Mouse (Mus musculus): Measurements from ENCODE around the gene Mettl21a. TPM values are rescaled to one million over a fixed set of nuclear protein-coding genes. Genes with fewer than 3 reads are reported as not detected.

Mettl21a gene
- total and polyA plus RNA-seq, 3 experiments: 7.4 to 8.5 TPM; not detected in 1

DNA sequence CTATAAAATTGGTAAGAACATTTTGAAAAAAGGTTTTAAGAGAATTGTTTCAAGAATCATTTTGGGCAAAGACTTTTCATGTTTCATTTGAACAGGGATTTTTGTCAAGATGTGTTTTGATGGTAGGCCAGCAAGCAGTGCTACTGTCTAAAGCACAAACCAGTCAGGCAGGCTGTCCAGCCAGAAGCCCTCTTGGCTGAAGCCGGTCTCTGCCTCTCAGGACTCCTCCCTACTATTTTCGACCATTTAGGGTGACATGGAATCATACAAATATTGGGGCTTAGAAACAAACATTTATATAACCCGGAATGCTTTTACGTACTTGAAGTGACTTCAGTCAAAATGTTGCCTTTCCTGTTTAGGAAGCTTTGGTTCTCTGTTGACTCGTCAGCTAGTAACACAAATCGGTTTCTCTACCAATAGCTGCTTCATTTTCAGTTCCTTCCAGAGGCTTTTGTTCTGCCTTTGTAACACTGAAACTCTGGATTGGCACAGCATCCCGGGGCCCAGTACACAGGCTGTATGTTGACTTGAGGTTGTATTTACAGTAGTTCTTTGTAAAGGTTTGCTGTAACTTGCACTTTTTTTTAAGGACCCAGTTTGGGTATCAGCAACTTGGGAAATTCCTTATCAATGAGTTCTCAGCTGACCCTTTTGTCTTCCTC lies 16.5 kb downstream of the Mettl21a start:
- DNase-seq (ENCODE audit: low read depth, low spot score): no peak
- Histone ChIP-seq H3K36me3 (ENCODE audit: control insufficient read depth in 1 of 2, insufficient read depth in 2 of 2, low read length in 2 of 2) (peaks cover 0 to 7% of the 10 kb centered on the region in 2 experiments; a peak in 3 of 4 replicates), H3K9me3 (replicated peaks; ENCODE audit: insufficient read depth, low read length) (no peaks in the 10 kb centered on the region), H3K27ac (ENCODE audit: control insufficient read depth, low read depth, low read length) (no peak overlapping the region), H3K4me1 (ENCODE audit: control insufficient read depth in 1 of 2, insufficient read depth in 2 of 2, low read length in 2 of 2) (no peaks in the 10 kb centered on the region), H3K9ac (ENCODE audit: control insufficient read depth, low read depth, low read length, poor library complexity, severe bottlenecking) (no peak overlapping the region), H3K27me3 (ENCODE audit: control insufficient read depth in 1 of 2, insufficient read depth in 2 of 2, low read length in 2 of 2) (no peaks in the 10 kb centered on the region), H3K79me2 (ENCODE audit: control insufficient read depth, insufficient read depth, low read length, poor library complexity) (no peaks in the 10 kb centered on the region), H3K4me3 (ENCODE audit: control insufficient read depth in 1 of 2, insufficient read depth in 1 of 2, low read depth in 2 of 2, low read length in 2 of 2) (no peak overlapping the region)
- no peak for TF ChIP-seq GATA1 (IDR thresholded peaks at IDR 0.05; ENCODE audit: low read depth, low read length)
- TF ChIP-seq USF1 (IDR thresholded peaks at IDR 0.05; ENCODE audit: low read depth, low read length): no peak
- no peak for TF ChIP-seq UBTF (IDR thresholded peaks at IDR 0.05; ENCODE audit: borderline replicate concordance, insufficient read depth, low read depth, low read length)
- TF ChIP-seq ZKSCAN1 (IDR thresholded peaks at IDR 0.05; ENCODE audit: low read depth, low read length): no peak
- TF ChIP-seq RAD21 (IDR thresholded peaks at IDR 0.05; ENCODE audit: low read depth, low read length): no peak
- no peak for TF ChIP-seq JUND (IDR thresholded peaks at IDR 0.05; ENCODE audit: low read depth, low read length)
- no peak for TF ChIP-seq TBP (IDR thresholded peaks at IDR 0.05; ENCODE audit: low read depth, low read length)
- no peak for TF ChIP-seq EP300 (IDR thresholded peaks at IDR 0.05; ENCODE audit: low read depth in 1 of 2, low read length in 2 of 2)
- no peak for TF ChIP-seq TCF12 (IDR thresholded peaks at IDR 0.05; ENCODE audit: low read depth, low read length)
- TF ChIP-seq NELFE (IDR thresholded peaks at IDR 0.05; ENCODE audit: low read depth, low read length): no peak
- no peak for TF ChIP-seq POLR2A (IDR thresholded peaks at IDR 0.05; ENCODE audit: control insufficient read depth in 1 of 2, insufficient read depth in 1 of 2, low read depth in 1 of 2, low read length in 2 of 2, poor library complexity in 1 of 2)
- no peak for TF ChIP-seq E2F4 (IDR thresholded peaks at IDR 0.05; ENCODE audit: borderline replicate concordance, low read depth, low read length)
- TF ChIP-seq MYC (IDR thresholded peaks at IDR 0.05; ENCODE audit: low read depth, low read length): no peak

DNA sequence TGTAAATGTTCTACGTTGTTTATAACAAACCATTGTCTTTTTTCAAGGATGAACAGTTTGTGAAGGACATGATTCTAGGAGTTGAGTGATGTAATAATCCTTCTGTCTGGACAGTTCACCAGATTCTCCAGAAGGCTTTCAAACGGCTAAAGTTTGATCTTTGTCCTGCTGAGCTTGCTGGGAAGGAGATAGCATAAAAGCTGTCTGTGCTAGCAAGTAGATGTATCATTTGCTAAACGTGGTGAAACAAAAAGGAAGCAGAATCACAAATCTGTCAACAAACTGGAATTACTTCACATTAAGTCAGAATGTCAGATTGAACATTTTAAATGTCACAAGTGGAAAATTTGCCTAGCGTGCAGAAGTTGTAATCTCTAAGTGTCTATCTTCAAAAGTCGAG lies 18.1 kb downstream of the Mettl21a start:
- H3K27me3 ChIP-seq (ENCODE audit: control insufficient read depth in 1 of 2, insufficient read depth in 2 of 2, low read length in 2 of 2): no peaks in the 10 kb centered on the region
- peaks cover 0 to 9% of the 10 kb centered on the region in 2 experiments; a peak in 3 of 4 replicates for H3K36me3 ChIP-seq (ENCODE audit: control insufficient read depth in 1 of 2, insufficient read depth in 2 of 2, low read length in 2 of 2)
- H3K4me3 ChIP-seq (ENCODE audit: control insufficient read depth in 1 of 2, insufficient read depth in 1 of 2, low read depth in 2 of 2, low read length in 2 of 2): no peak overlapping the region
- TF ChIP-seq ZKSCAN1 (IDR thresholded peaks at IDR 0.05; ENCODE audit: low read depth, low read length): no peak
- no peak for TF ChIP-seq SIN3A (IDR thresholded peaks at IDR 0.05; ENCODE audit: low read length)
- TF ChIP-seq MAFK (IDR thresholded peaks at IDR 0.05; ENCODE audit: borderline replicate concordance, low read depth, low read length): no peak
- no peak for TF ChIP-seq GATA1 (IDR thresholded peaks at IDR 0.05; ENCODE audit: low read depth, low read length)
- TF ChIP-seq ZC3H11A (IDR thresholded peaks at IDR 0.05; ENCODE audit: low read depth, low read length): no peak
- TF ChIP-seq POLR2A (IDR thresholded peaks at IDR 0.05; ENCODE audit: control insufficient read depth in 1 of 2, insufficient read depth in 1 of 2, low read depth in 1 of 2, low read length in 2 of 2, poor library complexity in 1 of 2): no peak
- TF ChIP-seq MEF2A (IDR thresholded peaks at IDR 0.05; ENCODE audit: extremely low read depth, insufficient replicate concordance, low read depth, low read length, poor library complexity, severe bottlenecking): no peak
- no peak for TF ChIP-seq POLR2AphosphoS2 (IDR thresholded peaks at IDR 0.05; ENCODE audit: low read length)
- no peak for TF ChIP-seq USF1 (IDR thresholded peaks at IDR 0.05; ENCODE audit: low read depth, low read length)
- no peak for TF ChIP-seq POLR2AphosphoS5 (IDR thresholded peaks at IDR 0.05; ENCODE audit: borderline replicate concordance, low read depth, low read length)
- TF ChIP-seq NELFE (IDR thresholded peaks at IDR 0.05; ENCODE audit: low read depth, low read length): no peak
- no peak for TF ChIP-seq ZMIZ1 (IDR thresholded peaks at IDR 0.05; ENCODE audit: low read depth, low read length)
- TF ChIP-seq TCF12 (IDR thresholded peaks at IDR 0.05; ENCODE audit: low read depth, low read length): no peak
- no peak for TF ChIP-seq USF2 (IDR thresholded peaks at IDR 0.05; ENCODE audit: borderline replicate concordance in 1 of 2, insufficient read depth in 1 of 2, low read depth in 1 of 2, low read length in 2 of 2)
- H3K27ac ChIP-seq (ENCODE audit: control insufficient read depth, low read depth, low read length): no peak overlapping the region
- H3K9me3 ChIP-seq (replicated peaks; ENCODE audit: insufficient read depth, low read length): no peaks in the 10 kb centered on the region
- H3K4me1 ChIP-seq (ENCODE audit: control insufficient read depth in 1 of 2, insufficient read depth in 2 of 2, low read length in 2 of 2): no peaks in the 10 kb centered on the region
- no peaks in the 10 kb centered on the region for H3K79me2 ChIP-seq (ENCODE audit: control insufficient read depth, insufficient read depth, low read length, poor library complexity)
- H3K9ac ChIP-seq (ENCODE audit: control insufficient read depth, low read depth, low read length, poor library complexity, severe bottlenecking): no peak overlapping the region
- no peak for DNase-seq (ENCODE audit: low read depth, low spot score)
